Mouse (Mus musculus): ENCODE data around the gene Gm5089.

DNA sequence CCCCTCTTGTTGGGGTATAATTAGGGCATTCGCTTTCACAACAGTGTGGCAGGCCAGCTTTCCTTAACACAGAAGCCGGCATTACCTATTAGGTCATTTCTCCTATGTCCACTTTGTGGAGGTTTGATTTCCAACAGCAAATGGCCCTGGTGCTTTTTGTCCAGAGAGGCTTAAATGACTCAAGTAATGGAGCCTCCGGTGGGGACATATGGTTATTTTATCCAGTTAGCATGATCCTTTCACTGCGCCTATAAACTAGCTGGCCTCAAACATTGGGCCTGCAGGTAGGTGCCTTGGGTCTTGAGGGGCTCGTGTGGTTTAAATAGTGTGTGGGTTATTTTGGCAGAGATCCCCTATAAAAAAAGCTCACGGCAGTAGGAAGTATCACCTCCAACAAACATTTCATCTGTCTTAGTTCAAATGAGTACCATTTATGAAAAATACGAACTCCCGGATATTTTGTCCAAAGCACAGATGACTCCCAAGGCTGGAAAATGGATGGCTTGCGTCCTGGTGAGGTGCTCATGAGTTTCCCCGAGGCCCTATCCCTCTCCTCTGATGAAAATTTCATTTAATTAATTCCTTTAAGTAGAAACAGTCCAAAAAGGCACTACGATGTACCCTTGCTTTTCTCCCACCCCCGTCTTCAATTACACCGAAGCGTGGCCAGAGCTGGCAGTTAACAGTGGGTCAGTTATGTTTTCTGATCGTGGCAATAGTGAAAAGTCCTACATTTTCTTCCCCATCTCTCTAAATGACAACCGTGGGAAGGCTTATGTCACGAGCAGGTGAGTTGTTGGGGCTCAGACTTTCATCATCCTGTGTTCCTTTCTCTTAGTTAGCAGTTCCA, 64.4 kb downstream of the Gm5089 start:
- TF ChIP-seq TAL1 (IDR thresholded peaks at IDR 0.05; ENCODE audit: low read length) (no peak), SIN3A (IDR thresholded peaks at IDR 0.05; ENCODE audit: low read length) (no peak), EP300 (IDR thresholded peaks at IDR 0.05; ENCODE audit: low read depth in 1 of 2, low read length in 2 of 2) (no peak), ZNF384 (IDR thresholded peaks at IDR 0.05; ENCODE audit: low read depth, low read length) (no peak), MAZ (IDR thresholded peaks at IDR 0.05; ENCODE audit: low read depth, low read length) (no peak)
